Mouse (Mus musculus) intestine, postnatal 0 days (tissue): ENCODE data around the gene Nxnl1. TPM values are rescaled to one million over a fixed set of nuclear protein-coding genes. Genes with fewer than 3 reads are reported as not detected.
A peak's percentile ranks its signal among the peaks of the same experiment; 100 is the strongest.

ENCODE experiments used
- ATAC-seq: fragments of 200-750 bp; cut with Nextera tagmentation; 2 replicates; pipeline ENCODE4 v1.8.0; 2017; ENCODE audit warnings: mild to moderate bottlenecking, moderate TSS enrichment, moderate library complexity
- H3K27ac ChIP-seq: fragments of 300-500 bp; sonication (generic); 2 replicates; pipeline ENCODE4 v1.5.1; 2014; ENCODE audit warnings: mild to moderate bottlenecking, low read depth, low read length, moderate library complexity
- H3K27me3 ChIP-seq: fragments of 300-500 bp; sonication (generic); replicated peaks from 2 replicates; pipeline ENCODE4 v1.6.1; 2014; ENCODE audit warnings: low read length, mixed read lengths; ENCODE audit not compliant: control insufficient read depth, insufficient read depth
- H3K36me3 ChIP-seq: fragments of 300-500 bp; sonication (generic); 2 replicates; pipeline ENCODE4 v1.6.1; 2014; ENCODE audit warnings: mild to moderate bottlenecking, moderate library complexity; ENCODE audit not compliant: control insufficient read depth, insufficient read depth
- H3K4me1 ChIP-seq: fragments of 300-500 bp; sonication (generic); replicated peaks from 2 replicates; pipeline ENCODE4 v1.6.1; 2014; ENCODE audit warnings: antibody characterized with exemption, low read length, mixed read lengths; ENCODE audit not compliant: control insufficient read depth, insufficient read depth
- H3K4me2 ChIP-seq: fragments of 300-500 bp; sonication (generic); replicated peaks from 2 replicates; pipeline ENCODE4 v1.6.1; 2014; ENCODE audit warnings: low read depth, mild to moderate bottlenecking, moderate library complexity
- H3K4me3 ChIP-seq: fragments of 300-500 bp; sonication (generic); 2 replicates; pipeline ENCODE4 v1.5.1; 2014; ENCODE audit warnings: low read depth, low read length
- H3K9ac ChIP-seq: fragments of 300-500 bp; sonication (generic); 2 replicates; pipeline ENCODE4 v1.6.1; 2014; ENCODE audit warnings: mild to moderate bottlenecking, low read depth, low read length
- H3K9me3 ChIP-seq: fragments of 300-500 bp; sonication (generic); 2 replicates; pipeline ENCODE4 v1.6.1; 2016; ENCODE audit warnings: mixed run types; ENCODE audit not compliant: control insufficient read depth
- CTCF ChIP-seq: sonication (generic); IDR thresholded peaks from 2 replicates; pipeline ENCODE4 v1.5.1; 2016; ENCODE audit warnings: low read depth, mild to moderate bottlenecking, control low read depth, antibody characterized with exemption, moderate library complexity
- WGBS: fragments of 180-500 bp; shearing (Covaris S2); extraction: QIAGEN DNeasy Blood & Tissue Kit; methylation state at CpG from one replicate; pipeline ENCODE4 v1.1.7; 2014; 5-methylcytosine and 5-hydroxymethylcytosine counted together
- polyA plus RNA-seq: library from polyadenylated mRNA; unstranded; fragments of >200 nt; fragmentation: Nextera tagmentation; extraction: Ambion mirVana; gene quantifications from 2 replicates; pipeline ENCODE4 v1.2.1, GENCODE M21; 2015

Nxnl1 gene
- polyA plus RNA-seq, 1 experiment from 2014 or later = not detected

DNA sequence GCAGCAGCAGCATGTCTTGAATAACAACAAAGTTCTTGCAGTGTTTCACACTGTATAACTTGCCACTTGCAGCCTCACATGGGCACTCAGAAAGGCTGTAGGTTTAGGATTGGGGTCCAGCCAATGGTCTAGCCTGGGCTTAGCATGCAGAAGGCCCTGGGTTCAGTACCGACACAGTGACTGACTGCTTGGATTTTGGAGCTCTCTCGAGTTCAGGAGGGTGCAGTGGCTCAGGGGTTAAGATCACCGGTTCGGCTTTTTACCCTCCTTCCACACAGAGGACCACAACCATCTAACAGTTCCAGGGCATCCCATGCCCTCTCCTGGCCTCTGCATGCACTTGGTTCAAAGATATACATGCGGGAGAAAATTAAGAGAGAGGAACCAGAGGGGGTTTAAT lies 24.6 kb upstream of the Nxnl1 start:
- ATAC-seq = no peak
- Histone ChIP-seq H3K9ac (peak overlapping the region; percentile 79; the same call in 1 of the 2 replicates), H3K4me1 (peaks cover 11% of the 10 kb centered on the region; the same call in 1 of the 2 replicates), H3K4me3 (peak overlapping the region; percentile 64), H3K27ac (no peak overlapping the region), H3K4me2 (peak overlapping the region; percentile 82), H3K36me3 (peaks cover 2% of the 10 kb centered on the region; the same call in 1 of the 2 replicates), H3K9me3 (no peaks in the 10 kb centered on the region), H3K27me3 (no peaks in the 10 kb centered on the region)
- WGBS = 24% methylated on average over 5 of the region's 5 CpGs
- no peak for TF ChIP-seq CTCF

DNA sequence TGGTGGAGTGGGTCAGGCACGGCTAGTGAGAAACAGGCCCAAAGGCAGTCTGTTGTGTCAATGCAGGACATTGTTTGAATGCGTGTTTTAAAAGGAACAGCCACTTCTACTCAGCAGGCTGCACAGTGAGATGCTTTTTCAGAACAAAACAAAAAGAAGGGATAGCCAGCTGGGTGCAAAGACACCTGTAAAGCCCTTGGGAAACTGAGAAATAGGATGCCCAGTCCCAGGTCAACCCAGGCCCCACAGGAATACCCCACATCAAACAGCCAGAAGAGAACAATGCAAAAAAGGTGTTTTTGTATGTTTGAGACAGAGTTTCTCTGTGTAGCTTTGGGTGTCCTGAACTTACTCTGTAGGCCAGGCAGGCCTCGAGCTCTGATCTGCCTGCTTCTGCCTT lies 22.4 kb upstream of the Nxnl1 start:
- Histone ChIP-seq H3K4me2 (no peak overlapping the region), H3K4me3 (no peak overlapping the region), H3K4me1 (peaks cover 11% of the 10 kb centered on the region; the same call in 1 of the 2 replicates), H3K27ac (no peak overlapping the region), H3K27me3 (no peaks in the 10 kb centered on the region), H3K9ac (no peak overlapping the region), H3K36me3 (peaks cover 17% of the 10 kb centered on the region; the same call in 1 of the 2 replicates), H3K9me3 (no peaks in the 10 kb centered on the region)
- ATAC-seq = no peak
- no peak for TF ChIP-seq CTCF
- WGBS = 78% methylated on average over 3 of the region's 3 CpGs

DNA sequence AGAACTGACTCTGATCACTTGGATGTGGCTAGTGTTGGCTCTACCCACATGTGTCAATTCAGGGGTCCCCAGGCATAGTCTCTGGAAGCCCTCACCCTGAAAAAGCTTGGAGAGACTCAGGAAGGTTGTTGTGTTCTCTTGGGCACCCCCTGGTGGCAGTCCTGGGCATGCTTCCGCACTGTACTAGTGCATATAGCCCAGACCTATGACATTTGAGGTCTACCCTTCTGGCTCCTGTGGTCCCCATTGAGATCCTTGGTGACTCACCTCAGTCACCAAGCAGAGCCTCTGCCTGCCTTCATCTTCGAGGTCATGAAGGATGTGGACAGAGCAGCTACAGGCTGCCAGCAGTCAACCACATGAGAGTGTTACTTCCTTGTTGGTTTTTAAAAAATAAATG lies 20.5 kb upstream of the Nxnl1 start:
- Histone ChIP-seq H3K9me3 (no peaks in the 10 kb centered on the region), H3K4me1 (no peaks in the 10 kb centered on the region), H3K27ac (no peak overlapping the region), H3K9ac (no peak overlapping the region), H3K4me3 (no peak overlapping the region), H3K36me3 (peaks cover 17% of the 10 kb centered on the region; the same call in 1 of the 2 replicates), H3K4me2 (no peak overlapping the region), H3K27me3 (no peaks in the 10 kb centered on the region)
- no peak for ATAC-seq
- WGBS = 84% methylated on average over 2 of the region's 2 CpGs
- peak; percentile 80 for TF ChIP-seq CTCF

DNA sequence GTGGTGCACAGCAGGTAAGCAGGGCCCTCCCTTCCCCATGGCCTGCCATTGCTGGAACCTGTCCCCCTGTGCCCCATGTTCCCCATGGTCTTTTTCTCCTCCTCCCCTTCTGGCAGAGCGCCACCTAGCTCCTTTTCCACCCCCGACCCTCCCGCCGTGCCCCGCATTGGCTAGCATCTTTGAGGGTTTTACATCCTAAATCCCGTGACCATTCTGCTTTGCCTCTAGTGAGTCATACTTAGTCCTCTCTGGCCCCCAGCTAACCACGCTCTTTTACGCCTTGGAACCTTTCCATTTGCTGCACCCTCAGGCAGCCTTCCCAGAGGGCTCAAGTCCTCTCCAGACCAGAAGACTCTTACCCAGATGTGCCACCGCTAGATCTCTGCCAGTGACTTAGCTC lies 13.8 kb upstream of the Nxnl1 start:
- no peak overlapping the region for H3K4me3 ChIP-seq
- no peak for TF ChIP-seq CTCF
- H3K4me1 ChIP-seq = no peaks in the 10 kb centered on the region
- H3K9ac ChIP-seq = no peak overlapping the region
- H3K27ac ChIP-seq = no peak overlapping the region
- WGBS = 68% methylated on average over 9 of the region's 9 CpGs
- H3K27me3 ChIP-seq = no peaks in the 10 kb centered on the region
- H3K4me2 ChIP-seq = no peak overlapping the region
- H3K9me3 ChIP-seq = no peaks in the 10 kb centered on the region
- peaks cover 9% of the 10 kb centered on the region; the same call in 1 of the 2 replicates for H3K36me3 ChIP-seq
- ATAC-seq = no peak

DNA sequence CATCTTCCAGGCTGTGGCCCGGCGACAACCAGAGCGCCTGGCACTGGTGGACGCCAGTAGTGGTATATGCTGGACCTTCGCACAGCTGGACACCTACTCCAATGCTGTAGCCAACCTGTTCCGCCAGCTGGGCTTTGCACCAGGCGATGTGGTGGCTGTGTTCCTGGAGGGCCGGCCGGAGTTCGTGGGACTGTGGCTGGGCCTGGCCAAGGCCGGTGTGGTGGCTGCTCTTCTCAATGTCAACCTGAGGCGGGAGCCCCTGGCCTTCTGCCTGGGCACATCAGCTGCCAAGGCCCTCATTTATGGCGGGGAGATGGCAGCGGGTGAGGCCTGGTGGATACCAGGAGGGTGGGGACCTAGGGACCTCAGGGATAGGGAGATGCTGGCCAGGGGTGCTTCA lies 13.1 kb upstream of the Nxnl1 start:
- no peak for TF ChIP-seq CTCF
- no peak overlapping the region for H3K4me3 ChIP-seq
- H3K4me2 ChIP-seq = no peak overlapping the region
- 91% methylated on average over 14 of the region's 14 CpGs for WGBS
- no peak overlapping the region for H3K27ac ChIP-seq
- H3K27me3 ChIP-seq = no peaks in the 10 kb centered on the region
- no peak overlapping the region for H3K9ac ChIP-seq
- peaks cover 3% of the 10 kb centered on the region; the same call in 1 of the 2 replicates for H3K36me3 ChIP-seq
- no peaks in the 10 kb centered on the region for H3K9me3 ChIP-seq
- H3K4me1 ChIP-seq = no peaks in the 10 kb centered on the region
- no peak for ATAC-seq

DNA sequence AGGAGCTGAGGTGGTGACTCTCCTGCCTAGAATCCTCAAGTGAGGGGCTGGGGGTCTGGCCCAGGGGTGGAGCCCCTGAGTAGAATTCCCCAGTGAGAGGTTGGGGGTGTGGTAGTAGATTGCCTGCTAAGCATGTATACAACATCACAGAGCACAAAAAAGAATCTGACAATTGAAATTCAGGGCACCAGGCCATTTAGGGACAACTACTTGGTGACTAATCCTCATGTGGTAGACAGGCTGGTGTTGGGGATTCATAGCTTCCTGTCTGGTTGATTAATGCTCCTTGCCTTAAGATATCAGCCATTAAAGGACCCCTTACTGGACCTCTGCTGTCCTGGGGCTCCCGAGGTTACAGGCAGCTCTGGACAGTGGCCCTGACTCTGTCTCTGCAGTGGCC lies 12.6 kb upstream of the Nxnl1 start:
- Histone ChIP-seq H3K9me3 (no peaks in the 10 kb centered on the region), H3K27ac (no peak overlapping the region), H3K4me2 (no peak overlapping the region), H3K4me1 (no peaks in the 10 kb centered on the region), H3K4me3 (no peak overlapping the region), H3K27me3 (no peaks in the 10 kb centered on the region), H3K36me3 (no peaks in the 10 kb centered on the region; the same call in 1 of the 2 replicates), H3K9ac (no peak overlapping the region)
- no peak for TF ChIP-seq CTCF
- 67% methylated on average over 1 of the region's 1 CpGs for WGBS
- ATAC-seq = no peak
